Mouse (Mus musculus) limb, embryonic 10.5 days (tissue): Measurements from ENCODE around the gene Stk19. TPM values are rescaled to one million over a fixed set of nuclear protein-coding genes. Genes with fewer than 3 reads are reported as not detected.

Source experiments
- DNase-seq: peaks from one replicate; pipeline ENCODE4 v3.0.0-alpha.2; 2017; ENCODE audit warnings: low spot score
- H3K27ac ChIP-seq: fragments of 300-500 bp; sonication (generic); 2 replicates; pipeline ENCODE4 v1.5.1; 2016; ENCODE audit warnings: mild to moderate bottlenecking
- H3K27me3 ChIP-seq: fragments of 300-500 bp; sonication (generic); 2 replicates; pipeline ENCODE4 v1.6.1; 2016; ENCODE audit warnings: low read depth, mild to moderate bottlenecking; ENCODE audit not compliant: poor library complexity, severe bottlenecking
- H3K36me3 ChIP-seq: fragments of 300-500 bp; sonication (generic); 2 replicates; pipeline ENCODE4 v1.6.1; 2016; ENCODE audit warnings: mild to moderate bottlenecking, moderate library complexity
- H3K4me1 ChIP-seq: fragments of 300-500 bp; sonication (generic); 2 replicates; pipeline ENCODE4 v1.6.1; 2016
- H3K4me3 ChIP-seq: fragments of 300-500 bp; sonication (generic); 2 replicates; pipeline ENCODE4 v1.5.1; 2016; ENCODE audit warnings: mild to moderate bottlenecking, moderate library complexity
- H3K9me3 ChIP-seq: fragments of 300-500 bp; sonication (generic); replicated peaks from 2 replicates; pipeline ENCODE4 v1.6.1; 2016; ENCODE audit warnings: mild to moderate bottlenecking
- WGBS: fragments of 180-500 bp; shearing (Covaris S2); methylation state at CpG from one replicate; pipeline ENCODE4 v1.1.7; 2016; 5-methylcytosine and 5-hydroxymethylcytosine counted together
- polyA plus RNA-seq: library from polyadenylated mRNA; unstranded; fragments of >200 nt; fragmentation: Nextera tagmentation; extraction: Ambion mirVana; gene quantifications from 2 replicates; pipeline ENCODE4 v1.2.1, GENCODE M21; 2016

The Stk19 gene
- polyA plus RNA-seq, result 23.3 and 28.6 TPM in 2 replicates

- H3K4me3 ChIP-seq, result peak within 1 kb of the TSS; percentile 86
- H3K4me1 ChIP-seq, result peaks cover 25% of the 10 kb centered on the region
- peak within 1 kb of the TSS; percentile 83 for H3K27ac ChIP-seq
- no peaks in the 10 kb centered on the region for H3K9me3 ChIP-seq
- DNase-seq, result peak; percentile 98
- H3K36me3 ChIP-seq, result peaks cover 58% of the 10 kb centered on the region
- H3K27me3 ChIP-seq, result no peaks in the 10 kb centered on the region
- under 1% methylated on average over 40 of the region's 40 CpGs for WGBS
Observed at GRCm38 (mm10) chr17:34836856-34837221, at the start of gene Stk19, which contains the start of gene Dxo. Gene Stk19, minus strand, starts transcription at chr17:34836945. Gene Dxo, plus strand, starts transcription at chr17:34837019.

DNA sequence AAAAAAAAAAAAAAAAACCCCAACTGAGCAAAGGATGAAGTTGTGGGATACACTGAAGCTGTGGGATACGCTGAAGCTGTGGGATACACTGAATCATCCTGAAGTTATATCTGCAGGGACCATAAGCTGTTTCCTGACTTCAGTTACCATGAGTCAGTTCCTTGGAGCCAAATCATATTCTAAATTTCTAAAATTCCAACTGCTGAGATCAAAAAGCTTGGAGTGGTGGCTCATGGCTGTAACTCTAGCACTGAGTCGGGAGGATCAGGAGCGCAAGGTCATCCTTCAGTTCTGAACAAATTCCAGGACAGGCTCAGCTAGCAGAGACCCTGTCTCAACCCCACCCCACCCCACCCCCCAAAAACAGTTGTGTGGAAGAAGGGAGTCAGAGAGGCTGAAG lies 48.9 kb upstream of the Stk19 start:
- Histone ChIP-seq H3K4me1 (peaks cover 15% of the 10 kb centered on the region), H3K36me3 (no peaks in the 10 kb centered on the region), H3K27me3 (peaks cover 27% of the 10 kb centered on the region), H3K9me3 (no peaks in the 10 kb centered on the region), H3K27ac (no peak overlapping the region), H3K4me3 (no peak overlapping the region)
- 85% methylated on average over 3 of the region's 3 CpGs for WGBS
- DNase-seq, result no peak

- no peak for DNase-seq
- WGBS, result 86% methylated on average over 6 of the region's 6 CpGs
- Histone ChIP-seq H3K36me3 (no peaks in the 10 kb centered on the region), H3K27ac (no peak overlapping the region), H3K4me3 (no peak overlapping the region), H3K27me3 (peaks cover 29% of the 10 kb centered on the region), H3K9me3 (no peaks in the 10 kb centered on the region), H3K4me1 (peaks cover 17% of the 10 kb centered on the region)
Observed at GRCm38 (mm10) chr17:34884704-34885103, 48.0 kb upstream of the Stk19 start.

DNA sequence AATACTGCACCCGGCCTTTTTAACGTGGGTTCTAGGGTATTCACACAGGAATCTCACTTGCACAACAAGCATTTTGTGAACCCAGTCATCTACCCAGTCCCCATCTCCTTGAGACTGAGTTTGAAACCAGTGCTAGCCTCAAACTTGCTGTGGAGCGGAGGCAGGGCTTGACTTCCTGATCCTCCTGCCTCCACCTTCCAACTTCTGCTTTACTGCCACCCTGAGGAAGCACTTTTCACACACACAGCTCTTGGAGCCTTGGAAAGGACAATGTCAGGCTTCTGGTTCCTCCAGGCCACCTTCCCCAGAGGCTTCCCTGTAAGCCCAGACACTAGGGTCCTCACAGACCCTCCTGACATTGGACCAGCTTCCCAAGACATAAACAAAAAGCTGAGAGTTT lies 46.6 kb upstream of the Stk19 start:
- WGBS, result 75% methylated on average over 3 of the region's 3 CpGs
- no peaks in the 10 kb centered on the region for H3K36me3 ChIP-seq
- H3K4me1 ChIP-seq, result peaks cover 21% of the 10 kb centered on the region
- no peak for DNase-seq
- H3K27me3 ChIP-seq, result peaks cover 31% of the 10 kb centered on the region
- H3K9me3 ChIP-seq, result no peaks in the 10 kb centered on the region
- H3K27ac ChIP-seq, result no peak overlapping the region
- H3K4me3 ChIP-seq, result no peak overlapping the region

- Histone ChIP-seq H3K4me3 (peak within 1 kb of the TSS; percentile 22; the same call in 1 of the 2 replicates), H3K36me3 (no peaks in the 10 kb centered on the region), H3K4me1 (peaks cover 21% of the 10 kb centered on the region), H3K27me3 (peaks cover 31% of the 10 kb centered on the region), H3K9me3 (no peaks in the 10 kb centered on the region), H3K27ac (no peak within 1 kb of the TSS)
- 12% methylated on average over 15 of the region's 15 CpGs for WGBS
- no peak for DNase-seq
Observed at GRCm38 (mm10) chr17:34881683-34882310, 45.1 kb upstream of the Stk19 start, which contains the start of gene Gm20547. Gene Gm20547, minus strand, starts transcription at chr17:34882042.

GRCm38 (mm10) chr17:34881166-34881565 lies 44.4 kb upstream of the Stk19 start:
- no peaks in the 10 kb centered on the region for H3K36me3 ChIP-seq
- no peak overlapping the region for H3K27ac ChIP-seq
- H3K4me3 ChIP-seq, result no peak overlapping the region
- peaks cover 31% of the 10 kb centered on the region for H3K27me3 ChIP-seq
- DNase-seq, result no peak
- H3K4me1 ChIP-seq, result peaks cover 21% of the 10 kb centered on the region
- no peaks in the 10 kb centered on the region for H3K9me3 ChIP-seq

- Histone ChIP-seq H3K9me3 (no peaks in the 10 kb centered on the region), H3K4me1 (peaks cover 21% of the 10 kb centered on the region), H3K27me3 (peaks cover 31% of the 10 kb centered on the region), H3K4me3 (no peak within 1 kb of the TSS), H3K27ac (no peak within 1 kb of the TSS), H3K36me3 (no peaks in the 10 kb centered on the region)
- no peak for DNase-seq
- WGBS, result 66% methylated on average over 11 of the region's 11 CpGs
Observed at GRCm38 (mm10) chr17:34879336-34879879, 42.7 kb upstream of the Stk19 start, which contains the start of gene Zbtb12. Gene Zbtb12, plus strand, starts transcription at chr17:34879483.

DNA sequence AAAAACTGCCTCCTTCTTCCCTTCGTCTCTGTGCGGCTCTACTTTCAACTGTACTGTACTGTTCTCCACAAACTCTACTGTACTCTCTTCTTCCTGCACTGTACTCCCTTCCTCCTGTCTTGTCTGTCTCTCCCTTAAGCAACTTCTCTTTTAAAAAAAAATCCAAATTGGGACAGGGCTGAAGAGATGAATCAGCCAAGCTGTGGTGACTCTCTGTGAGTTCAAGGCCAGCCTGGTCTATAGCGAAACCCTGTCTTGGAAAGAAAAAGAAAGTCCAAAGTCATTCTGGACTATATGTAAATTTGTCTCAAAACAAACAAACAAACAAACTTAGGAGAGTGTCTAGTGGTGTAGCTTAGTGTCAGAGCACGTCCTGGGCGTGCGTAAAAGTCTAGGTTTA lies 37.6 kb upstream of the Stk19 start:
- Histone ChIP-seq H3K36me3 (no peaks in the 10 kb centered on the region), H3K9me3 (no peaks in the 10 kb centered on the region), H3K27ac (no peak overlapping the region), H3K27me3 (no peaks in the 10 kb centered on the region), H3K4me3 (no peak overlapping the region), H3K4me1 (peaks cover under 1% of the 10 kb centered on the region)
- DNase-seq, result no peak
- 92% methylated on average over 6 of the region's 6 CpGs for WGBS

DNA sequence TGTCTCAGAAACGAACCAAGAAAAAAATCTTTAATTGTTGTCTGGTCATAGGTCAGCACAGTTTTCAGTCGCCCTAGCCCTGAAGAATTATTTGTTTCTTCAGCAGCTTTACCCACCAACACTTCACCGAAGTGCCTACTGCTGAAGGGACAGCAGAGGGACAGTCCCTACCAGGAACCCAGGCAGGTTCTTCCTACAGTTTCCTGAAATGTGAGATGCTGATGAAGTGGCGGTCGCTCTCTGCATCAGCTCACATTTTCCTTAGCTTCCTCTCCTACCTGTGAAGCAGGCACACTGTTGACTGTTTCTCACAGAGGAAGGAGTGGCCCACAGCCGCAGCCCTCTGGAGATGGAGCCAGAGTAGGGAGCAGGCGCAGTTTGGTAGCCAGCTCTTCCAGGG lies 29.2 kb upstream of the Stk19 start:
- Histone ChIP-seq H3K27me3 (no peaks in the 10 kb centered on the region), H3K9me3 (no peaks in the 10 kb centered on the region), H3K4me3 (no peak overlapping the region), H3K4me1 (peaks cover 17% of the 10 kb centered on the region), H3K27ac (no peak overlapping the region), H3K36me3 (no peaks in the 10 kb centered on the region)
- no peak for DNase-seq
- WGBS, result 64% methylated on average over 7 of the region's 7 CpGs

- peaks cover 17% of the 10 kb centered on the region for H3K4me1 ChIP-seq
- WGBS, result 68% methylated on average over 8 of the region's 8 CpGs
- H3K9me3 ChIP-seq, result no peaks in the 10 kb centered on the region
- no peaks in the 10 kb centered on the region for H3K27me3 ChIP-seq
- H3K27ac ChIP-seq, result no peak within 1 kb of the TSS; the same call in 1 of the 2 replicates
- no peak within 1 kb of the TSS for H3K4me3 ChIP-seq
- DNase-seq, result no peak
- H3K36me3 ChIP-seq, result peaks cover 12% of the 10 kb centered on the region
Observed at GRCm38 (mm10) chr17:34862416-34863081, 25.8 kb upstream of the Stk19 start, which contains the start of gene Cfb. Gene Cfb, minus strand, starts transcription at chr17:34862518.

DNA sequence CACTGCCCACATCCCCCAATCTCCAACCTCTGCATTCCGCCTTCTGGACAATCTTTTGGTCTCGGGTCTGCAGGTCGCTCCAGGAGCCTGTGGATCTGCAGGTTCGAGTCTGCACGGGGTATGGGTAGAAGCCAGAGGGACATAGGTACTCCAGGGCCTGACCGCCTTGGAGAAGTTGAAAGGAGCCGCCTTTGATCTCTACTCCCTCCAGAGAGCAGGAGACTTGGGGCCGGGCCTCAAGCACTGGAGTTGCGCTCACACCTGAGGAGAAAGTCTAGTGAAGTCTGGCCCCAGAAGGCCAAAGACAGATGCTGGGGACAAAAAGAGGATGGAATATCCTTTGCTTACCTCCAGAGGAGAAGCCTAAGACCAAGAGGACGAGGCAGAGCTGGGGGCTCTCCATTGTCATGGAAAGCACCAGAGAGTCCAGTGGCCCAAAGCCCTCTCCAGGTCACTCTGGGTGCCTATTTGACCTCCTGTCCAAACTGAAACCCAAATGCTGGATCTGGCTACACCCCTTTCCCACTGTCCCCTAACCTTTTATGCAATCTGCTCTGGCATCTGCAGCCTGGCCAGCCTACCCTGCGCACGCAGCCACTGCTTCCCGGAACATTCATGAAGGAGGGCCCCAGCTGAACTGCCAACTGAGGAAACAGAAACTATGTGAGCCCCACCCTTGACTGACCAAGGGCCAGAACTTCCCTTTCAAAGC lies 25.1 kb upstream of the Stk19 start:
- H3K4me1 ChIP-seq, result peaks cover 17% of the 10 kb centered on the region
- H3K4me3 ChIP-seq, result no peak overlapping the region
- no peaks in the 10 kb centered on the region for H3K27me3 ChIP-seq
- 68% methylated on average over 13 of the region's 13 CpGs for WGBS
- H3K36me3 ChIP-seq, result peaks cover 19% of the 10 kb centered on the region
- H3K9me3 ChIP-seq, result no peaks in the 10 kb centered on the region
- DNase-seq, result no peak
- H3K27ac ChIP-seq, result no peak overlapping the region

- Histone ChIP-seq H3K36me3 (peaks cover 32% of the 10 kb centered on the region), H3K4me1 (peaks cover 17% of the 10 kb centered on the region), H3K27ac (no peak overlapping the region), H3K9me3 (no peaks in the 10 kb centered on the region), H3K27me3 (no peaks in the 10 kb centered on the region), H3K4me3 (no peak overlapping the region)
- 86% methylated on average over 9 of the region's 9 CpGs for WGBS
- no peak for DNase-seq
Observed at GRCm38 (mm10) chr17:34860514-34860913, 23.8 kb upstream of the Stk19 start.

GRCm38 (mm10) chr17:34858670-34859069 lies 21.9 kb upstream of the Stk19 start:
- Histone ChIP-seq H3K4me3 (no peak overlapping the region), H3K27ac (no peak overlapping the region), H3K9me3 (no peaks in the 10 kb centered on the region), H3K4me1 (peaks cover 15% of the 10 kb centered on the region), H3K36me3 (peaks cover 50% of the 10 kb centered on the region), H3K27me3 (no peaks in the 10 kb centered on the region)
- no peak for DNase-seq
- 87% methylated on average over 4 of the region's 4 CpGs for WGBS
